Mouse (Mus musculus) hindbrain, postnatal 0 days (tissue): ENCODE measurements around the gene Fam167b. TPM values are rescaled to one million over a fixed set of nuclear protein-coding genes. Genes with fewer than 3 reads are reported as not detected.

ENCODE experiments used
- ATAC-seq: fragments of 200-750 bp; cut with Nextera tagmentation; 2 replicates; pipeline ENCODE4 v1.8.0; 2017; ENCODE audit warnings: mild to moderate bottlenecking, moderate TSS enrichment, moderate library complexity
- DNase-seq: peaks from one replicate; pipeline ENCODE4 v3.0.0-alpha.2; 2015; ENCODE audit warnings: low spot score
- H3K27ac ChIP-seq: fragments of 300-500 bp; sonication (generic); 2 replicates; pipeline ENCODE4 v1.5.1; 2014; ENCODE audit warnings: mild to moderate bottlenecking
- H3K27me3 ChIP-seq: fragments of 300-500 bp; sonication (generic); 2 replicates; pipeline ENCODE4 v1.6.1; 2014; ENCODE audit warnings: low read length, mixed read lengths; ENCODE audit not compliant: insufficient read depth
- H3K36me3 ChIP-seq: fragments of 300-500 bp; sonication (generic); 2 replicates; pipeline ENCODE4 v1.6.1; 2014; ENCODE audit warnings: low read length, mixed read lengths; ENCODE audit not compliant: insufficient read depth
- H3K4me1 ChIP-seq: fragments of 300-500 bp; sonication (generic); 2 replicates; pipeline ENCODE4 v1.6.1; 2014; ENCODE audit warnings: antibody characterized with exemption, low read length, mixed read lengths; ENCODE audit not compliant: insufficient read depth
- H3K4me2 ChIP-seq: fragments of 300-500 bp; sonication (generic); 2 replicates; pipeline ENCODE4 v1.6.1; 2014; ENCODE audit warnings: low read depth, mild to moderate bottlenecking, low read length, moderate library complexity, mixed read lengths
- H3K4me3 ChIP-seq: fragments of 300-500 bp; sonication (generic); 2 replicates; pipeline ENCODE4 v1.5.1; 2014; ENCODE audit warnings: low read length
- H3K9ac ChIP-seq: fragments of 300-500 bp; sonication (generic); replicated peaks from 2 replicates; pipeline ENCODE4 v1.6.1; 2014; ENCODE audit warnings: mild to moderate bottlenecking, low read length, moderate library complexity, mixed read lengths
- H3K9me3 ChIP-seq: fragments of 300-500 bp; sonication (generic); 2 replicates; pipeline ENCODE4 v1.6.1; 2016; ENCODE audit warnings: low read length, mixed read lengths
- CTCF ChIP-seq: IDR thresholded peaks from 2 replicates; pipeline ENCODE4 v1.5.1; 2016; ENCODE audit warnings: antibody characterized with exemption, control low read depth, low read depth
- WGBS: fragments of 180-500 bp; shearing (Covaris S2); extraction: QIAGEN DNeasy Blood & Tissue Kit; methylation state at CpG from one replicate; pipeline ENCODE4 v1.1.7; 2014; 5-methylcytosine and 5-hydroxymethylcytosine counted together
- polyA plus RNA-seq: library from polyadenylated mRNA; unstranded; fragments of >200 nt; fragmentation: Nextera tagmentation; extraction: Ambion mirVana; gene quantifications from 2 replicates; pipeline ENCODE4 v1.2.1, GENCODE M21; 2015
- total RNA-seq: library from RNA; depleted of rRNA; stranded (reverse); fragments of >200 nt; gene quantifications from 2 replicates; pipeline ENCODE4 v1.2.3, GENCODE M21; 2014

Fam167b gene
- total and polyA plus RNA-seq, 2 experiments from 2014 or later: 0.48 TPM; not detected in 1

- Histone ChIP-seq H3K27me3 (no peaks in the 10 kb centered on the region), H3K27ac (no peak overlapping the region), H3K4me3 (no peak overlapping the region), H3K36me3 (no peaks in the 10 kb centered on the region), H3K4me1 (no peaks in the 10 kb centered on the region), H3K9me3 (no peaks in the 10 kb centered on the region), H3K4me2 (no peak overlapping the region), H3K9ac (no peak overlapping the region)
- DNase-seq (no peak), ATAC-seq (no peak)
- WGBS: 96% methylated on average over 7 of the region's 7 CpGs
- TF ChIP-seq CTCF: no peak
Observed at GRCm38 (mm10) chr4:129568366-129568765, 10.0 kb downstream of the Fam167b start.

GRCm38 (mm10) chr4:129565139-129565538 lies 13.2 kb downstream of the Fam167b start:
- WGBS: 85% methylated on average over 6 of the region's 6 CpGs
- no peak for TF ChIP-seq CTCF
- Histone ChIP-seq H3K4me1 (no peaks in the 10 kb centered on the region), H3K36me3 (no peaks in the 10 kb centered on the region), H3K9me3 (no peaks in the 10 kb centered on the region), H3K27me3 (no peaks in the 10 kb centered on the region), H3K4me3 (no peak overlapping the region), H3K27ac (no peak overlapping the region), H3K4me2 (no peak overlapping the region), H3K9ac (no peak overlapping the region)
- DNase-seq (no peak), ATAC-seq (no peak)

- Histone ChIP-seq H3K4me1 (no peaks in the 10 kb centered on the region), H3K9me3 (no peaks in the 10 kb centered on the region), H3K4me3 (no peak overlapping the region), H3K4me2 (no peak overlapping the region), H3K36me3 (no peaks in the 10 kb centered on the region), H3K9ac (no peak overlapping the region), H3K27ac (no peak overlapping the region), H3K27me3 (no peaks in the 10 kb centered on the region)
- DNase-seq: no peak
- WGBS: 70% methylated on average over 8 of the region's 8 CpGs
- TF ChIP-seq CTCF: no peak
- ATAC-seq: no peak
Observed at GRCm38 (mm10) chr4:129563718-129564117, 14.6 kb downstream of the Fam167b start.

GRCm38 (mm10) chr4:129561184-129561583 lies 17.2 kb downstream of the Fam167b start:
- 93% methylated on average over 5 of the region's 5 CpGs for WGBS
- H3K4me1 ChIP-seq: no peaks in the 10 kb centered on the region
- H3K4me2 ChIP-seq: no peak overlapping the region
- H3K36me3 ChIP-seq: no peaks in the 10 kb centered on the region
- no peak for TF ChIP-seq CTCF
- H3K9me3 ChIP-seq: no peaks in the 10 kb centered on the region
- H3K4me3 ChIP-seq: no peak overlapping the region
- no peaks in the 10 kb centered on the region for H3K27me3 ChIP-seq
- DNase-seq (no peak), ATAC-seq (no peak)
- no peak overlapping the region for H3K27ac ChIP-seq
- H3K9ac ChIP-seq: no peak overlapping the region

GRCm38 (mm10) chr4:129558321-129558955 lies 19.9 kb downstream of the Fam167b start:
- no peak for ATAC-seq
- no peak for DNase-seq
- no peak overlapping the region for H3K4me2 ChIP-seq
- no peak overlapping the region for H3K9ac ChIP-seq
- WGBS: 89% methylated on average over 12 of the region's 12 CpGs
- H3K36me3 ChIP-seq: no peaks in the 10 kb centered on the region
- no peaks in the 10 kb centered on the region for H3K27me3 ChIP-seq
- H3K4me1 ChIP-seq: 0 out of 2 replicates have a peak, but pooled peaks cover 14% of the 10 kb centered on the region
- H3K27ac ChIP-seq: no peak overlapping the region
- TF ChIP-seq CTCF: no peak
- H3K4me3 ChIP-seq: no peak overlapping the region
- no peaks in the 10 kb centered on the region for H3K9me3 ChIP-seq

- DNase-seq: no peak
- Histone ChIP-seq H3K27ac (peak overlapping the region; percentile 82), H3K9ac (no peak overlapping the region), H3K4me3 (peak overlapping the region; percentile 41; the same call in 1 of the 2 replicates), H3K27me3 (no peaks in the 10 kb centered on the region), H3K4me2 (peak overlapping the region; percentile 88; the same call in 1 of the 2 replicates), H3K4me1 (0 out of 2 replicates have a peak, but pooled peaks cover 14% of the 10 kb centered on the region), H3K9me3 (no peaks in the 10 kb centered on the region), H3K36me3 (no peaks in the 10 kb centered on the region)
- 85% methylated on average over 9 of the region's 9 CpGs for WGBS
- TF ChIP-seq CTCF: no peak
- ATAC-seq: 0 out of 2 replicates have a peak, but pooled peaks have one; percentile 15
Observed at GRCm38 (mm10) chr4:129557256-129557808, 21.0 kb downstream of the Fam167b start.
